Mouse (Mus musculus) myocyte (in vitro differentiated cells): ENCODE data around the gene Polk. TPM values are rescaled to one million over a fixed set of nuclear protein-coding genes. Genes with fewer than 3 reads are reported as not detected.

Experiments used
- H3K27me3 ChIP-seq: one replicate; pipeline ENCODE4 v1.6.1; 2011; ENCODE audit not compliant: control insufficient read depth, insufficient read depth, insufficient read length
- H3K36me3 ChIP-seq: one replicate; pipeline ENCODE4 v1.6.1; 2011; ENCODE audit not compliant: control insufficient read depth, insufficient read depth
- H3K4me2 ChIP-seq: one replicate; pipeline ENCODE4 v1.6.1; 2011; ENCODE audit warnings: low read depth, control low read depth
- H3K4me3 ChIP-seq: one replicate; pipeline ENCODE4 v1.5.1; 2011; ENCODE audit warnings: mild to moderate bottlenecking, control low read depth, moderate library complexity
- H3K79me2 ChIP-seq: one replicate; pipeline ENCODE4 v1.6.1; 2011; ENCODE audit not compliant: control insufficient read depth, insufficient read depth
- H3ac ChIP-seq: one replicate; pipeline ENCODE4 v1.6.1; 2011; ENCODE audit not compliant: control insufficient read depth, insufficient read length
- CEBPB ChIP-seq: IDR thresholded peaks from 2 replicates; pipeline ENCODE4 v1.6.1; 2011; ENCODE audit warnings: mild to moderate bottlenecking, moderate library complexity; ENCODE audit not compliant: poor library complexity, insufficient read depth, severe bottlenecking
- E2F4 ChIP-seq: IDR thresholded peaks from one replicate; pipeline ENCODE4 v1.6.1; 2011; ENCODE audit warnings: mild to moderate bottlenecking, control low read depth, moderate library complexity; ENCODE audit not compliant: insufficient read depth
- MAX ChIP-seq: IDR thresholded peaks from one replicate; pipeline ENCODE4 v1.6.1; 2011; ENCODE audit warnings: low read depth, mild to moderate bottlenecking, control low read depth
- MYOD1 ChIP-seq, 3 experiments: IDR thresholded peaks; one replicate each; pipeline ENCODE4 v1.6.1; 2011; ENCODE audit warnings: control low read depth in 2 of 3, low read depth in 2 of 3, mild to moderate bottlenecking in 2 of 3, moderate library complexity in 1 of 3; ENCODE audit not compliant: insufficient read length in 2 of 3, control insufficient read depth in 1 of 3
- MYOG ChIP-seq, 3 experiments: IDR thresholded peaks; one replicate each; pipeline ENCODE4 v1.6.1; 2011; ENCODE audit warnings: control low read depth in 2 of 3, low read depth in 2 of 3, mild to moderate bottlenecking in 2 of 3; ENCODE audit not compliant: insufficient read length in 2 of 3, control insufficient read depth in 1 of 3, insufficient read depth in 1 of 3
- POLR2A ChIP-seq: IDR thresholded peaks from one replicate; pipeline ENCODE4 v1.6.1; 2011; ENCODE audit warnings: low read depth, mild to moderate bottlenecking, control low read depth, moderate library complexity; ENCODE audit not compliant: insufficient read length
- POLR2AphosphoS2 ChIP-seq: IDR thresholded peaks from one replicate; pipeline ENCODE4 v1.6.1; 2011; ENCODE audit warnings: low read depth, control low read depth; ENCODE audit not compliant: insufficient read length
- REST ChIP-seq: IDR thresholded peaks from one replicate; pipeline ENCODE4 v1.6.1; 2011; ENCODE audit warnings: mild to moderate bottlenecking, control low read depth, moderate library complexity; ENCODE audit not compliant: insufficient read depth, insufficient read length
- SRF ChIP-seq: IDR thresholded peaks from one replicate; pipeline ENCODE4 v1.6.1; 2011; ENCODE audit warnings: low read depth; ENCODE audit not compliant: control insufficient read depth, insufficient read length
- TCF12 ChIP-seq: IDR thresholded peaks from one replicate; pipeline ENCODE4 v1.6.1; 2011; ENCODE audit warnings: mild to moderate bottlenecking, control low read depth; ENCODE audit not compliant: poor library complexity, insufficient read depth, severe bottlenecking
- TCF3 ChIP-seq: IDR thresholded peaks from one replicate; pipeline ENCODE4 v1.6.1; 2011; ENCODE audit warnings: low read depth, control low read depth; ENCODE audit not compliant: insufficient read length
- USF1 ChIP-seq: IDR thresholded peaks from one replicate; pipeline ENCODE4 v1.6.1; 2011; ENCODE audit warnings: low read depth, mild to moderate bottlenecking, control low read depth, moderate library complexity
- polyA plus RNA-seq: library from polyadenylated mRNA; unstranded; fragments of >200 nt; fragmentation: generic; extraction: Trizol; gene quantifications from one replicate; pipeline ENCODE4 v1.2.1, GENCODE M21; 2012; ENCODE audit warnings: missing spikeins

Polk gene
- polyA plus RNA-seq, 1 experiment, result 2.9 TPM

- Histone ChIP-seq H3K36me3 (peaks cover under 1% of the 10 kb centered on the region), H3K4me3 (no peak overlapping the region), H3K79me2 (peaks cover 46% of the 10 kb centered on the region), H3K27me3 (no peaks in the 10 kb centered on the region), H3ac (no peak overlapping the region), H3K4me2 (no peak overlapping the region)
- TF ChIP-seq POLR2A (no peak), POLR2AphosphoS2 (no peak), E2F4 (no peak), MAX (no peak)
Measured at GRCm38 (mm10) chr13:96579104-96579503, 36.7 kb upstream of the Polk start.

GRCm38 (mm10) chr13:96574170-96574569 is 31.8 kb upstream of the Polk start:
- TF ChIP-seq CEBPB, result no peak
- no peak for TF ChIP-seq TCF3
- no peak for TF ChIP-seq MAX
- TF ChIP-seq USF1, result no peak
- TF ChIP-seq TCF12, result no peak
- no peak for TF ChIP-seq POLR2A
- no peak overlapping the region for H3K4me3 ChIP-seq
- peaks cover 29% of the 10 kb centered on the region for H3K79me2 ChIP-seq
- peaks cover 3% of the 10 kb centered on the region for H3K36me3 ChIP-seq
- H3K4me2 ChIP-seq, result no peak overlapping the region
- no peak overlapping the region for H3ac ChIP-seq
- no peaks in the 10 kb centered on the region for H3K27me3 ChIP-seq

DNA sequence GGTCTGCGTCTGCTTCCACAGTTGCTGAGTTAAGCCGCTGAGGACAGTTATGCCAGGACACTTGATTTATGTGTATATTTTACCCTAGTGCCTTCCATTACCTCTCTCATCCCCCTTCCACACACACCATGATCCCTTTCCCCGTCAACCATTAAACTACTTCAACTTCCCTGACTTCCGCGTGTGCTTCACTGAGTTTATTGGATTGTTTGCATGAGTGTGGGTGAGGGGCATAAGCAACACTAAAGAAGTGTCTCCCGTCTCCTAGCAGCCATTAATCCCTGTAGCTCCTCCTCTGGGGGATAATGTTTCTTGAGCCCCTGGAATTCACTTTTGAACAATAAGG is 28.6 kb upstream of the Polk start:
- peaks cover 3% of the 10 kb centered on the region for H3K36me3 ChIP-seq
- no peaks in the 10 kb centered on the region for H3K27me3 ChIP-seq
- no peak for TF ChIP-seq E2F4
- no peak for TF ChIP-seq POLR2A
- TF ChIP-seq REST, result no peak
- no peak for TF ChIP-seq MAX
- no peak for TF ChIP-seq USF1
- TF ChIP-seq TCF3, result no peak
- TF ChIP-seq SRF, result no peak
- TF ChIP-seq POLR2AphosphoS2, result no peak
- TF ChIP-seq MYOD1 (IDR thresholded peaks at IDR 0.05; ENCODE audit: control insufficient read depth in 1 of 3, insufficient read length in 2 of 3, low read depth in 2 of 3), result no peak
- no peak for TF ChIP-seq TCF12
- no peak for TF ChIP-seq MYOG (IDR thresholded peaks at IDR 0.05; ENCODE audit: control insufficient read depth in 1 of 3, insufficient read depth in 1 of 3, insufficient read length in 2 of 3, low read depth in 2 of 3)
- no peak for TF ChIP-seq CEBPB

GRCm38 (mm10) chr13:96570313-96571015 is 28.1 kb upstream of the Polk start:
- no peaks in the 10 kb centered on the region for H3K27me3 ChIP-seq
- no peak overlapping the region for H3ac ChIP-seq
- H3K79me2 ChIP-seq, result peaks cover 32% of the 10 kb centered on the region
- no peak overlapping the region for H3K4me3 ChIP-seq
- TF ChIP-seq MYOG (IDR thresholded peaks at IDR 0.05; ENCODE audit: control insufficient read depth in 1 of 3, insufficient read depth in 1 of 3, insufficient read length in 2 of 3, low read depth in 2 of 3) (no peak), SRF (no peak), REST (no peak), POLR2A (no peak), MYOD1 (IDR thresholded peaks at IDR 0.05; ENCODE audit: control insufficient read depth in 1 of 3, insufficient read length in 2 of 3, low read depth in 2 of 3) (no peak), TCF12 (no peak), TCF3 (no peak)
- H3K4me2 ChIP-seq, result no peak overlapping the region
- H3K36me3 ChIP-seq, result peaks cover 3% of the 10 kb centered on the region

More for the DNA sequence above, 28.6 kb upstream of the Polk start:
- Histone ChIP-seq H3ac (no peak overlapping the region), H3K4me3 (no peak overlapping the region), H3K79me2 (peaks cover 35% of the 10 kb centered on the region), H3K4me2 (no peak overlapping the region)

- Histone ChIP-seq H3K79me2 (peaks cover 54% of the 10 kb centered on the region), H3K4me3 (no peak overlapping the region), H3K4me2 (no peak overlapping the region), H3K27me3 (no peaks in the 10 kb centered on the region), H3K36me3 (no peaks in the 10 kb centered on the region), H3ac (no peak overlapping the region)
- no peak for TF ChIP-seq TCF12
- TF ChIP-seq USF1, result no peak
- TF ChIP-seq SRF, result no peak
- TF ChIP-seq MYOG (IDR thresholded peaks at IDR 0.05; ENCODE audit: control insufficient read depth in 1 of 3, insufficient read depth in 1 of 3, insufficient read length in 2 of 3, low read depth in 2 of 3), result no peak
Measured at GRCm38 (mm10) chr13:96567977-96568376, 25.6 kb upstream of the Polk start.
